Mouse (Mus musculus) frontal cortex, postnatal 14 days (tissue): ENCODE data around the gene Gpx7.
"Not testable (repeated sequence)": the region's sequence is repeated elsewhere in the genome, so short reads cannot be mapped to it uniquely, and the experiment has no call there.

Experiments used
- DNase-seq, 2 experiments: peaks; one replicate each; pipeline ENCODE4 v3.0.0; 2022; ENCODE audit warnings: low spot score in 2 of 2

The Gpx7 gene

DNA sequence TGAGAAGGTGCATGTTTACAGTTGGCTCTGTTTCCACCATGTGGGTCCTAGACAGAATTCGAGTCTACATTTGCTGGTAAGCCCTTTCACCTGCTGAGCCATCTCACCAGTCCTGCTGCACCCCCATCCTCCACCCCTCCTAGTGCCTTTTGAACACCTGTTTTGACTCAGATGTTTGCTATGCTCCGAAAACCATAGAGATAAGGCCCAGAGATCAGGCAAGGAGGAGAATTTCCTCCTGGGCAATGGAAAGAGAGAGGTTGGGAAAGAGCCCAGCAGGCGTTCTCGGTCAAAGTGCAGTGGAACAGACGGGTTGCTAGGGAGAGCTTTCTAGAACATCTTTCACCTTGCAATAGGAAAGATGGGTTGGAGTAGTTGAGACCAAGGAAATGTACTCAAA, 15.6 kb downstream of the Gpx7 start:
- no peak for DNase-seq

GRCm38 (mm10) chr4:108388741-108389140, 18.0 kb downstream of the Gpx7 start:
- DNase-seq, result no peak

- peak; percentile 21 to 29 for DNase-seq
These were observed 19.0 kb downstream of the Gpx7 start for GRCm38 (mm10) chr4:108387681-108388253.

DNA sequence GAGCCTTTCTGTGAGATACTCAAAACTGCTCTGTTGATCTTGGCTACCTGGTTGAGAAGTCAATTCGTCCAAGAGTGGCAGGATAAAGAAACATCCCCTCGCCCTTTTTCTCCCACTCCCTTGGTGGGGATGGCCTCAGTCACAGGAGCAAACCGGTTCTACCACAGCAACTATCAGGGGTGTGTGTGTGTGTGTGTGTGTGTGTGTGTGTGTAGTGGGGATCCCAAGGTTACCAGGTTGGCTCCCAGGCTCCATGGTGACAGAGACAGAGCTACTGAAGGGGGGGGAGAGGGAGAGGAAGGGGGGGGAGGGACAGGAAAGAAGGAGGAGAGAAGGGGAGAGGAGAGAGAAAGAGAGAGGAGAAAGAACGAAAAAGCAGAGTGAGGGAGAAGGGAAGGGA, 19.7 kb downstream of the Gpx7 start:
- no peak for DNase-seq

- DNase-seq, result no peak
These were observed 20.7 kb downstream of the Gpx7 start for GRCm38 (mm10) chr4:108386087-108386486.

GRCm38 (mm10) chr4:108383183-108383714, 23.5 kb downstream of the Gpx7 start, which contains the start of gene Shisal2a:
Shisal2a (minus strand) TSS chr4:108383349.
- no peak for DNase-seq

GRCm38 (mm10) chr4:108380146-108380545, 26.6 kb downstream of the Gpx7 start:
- DNase-seq, result no peak

DNA sequence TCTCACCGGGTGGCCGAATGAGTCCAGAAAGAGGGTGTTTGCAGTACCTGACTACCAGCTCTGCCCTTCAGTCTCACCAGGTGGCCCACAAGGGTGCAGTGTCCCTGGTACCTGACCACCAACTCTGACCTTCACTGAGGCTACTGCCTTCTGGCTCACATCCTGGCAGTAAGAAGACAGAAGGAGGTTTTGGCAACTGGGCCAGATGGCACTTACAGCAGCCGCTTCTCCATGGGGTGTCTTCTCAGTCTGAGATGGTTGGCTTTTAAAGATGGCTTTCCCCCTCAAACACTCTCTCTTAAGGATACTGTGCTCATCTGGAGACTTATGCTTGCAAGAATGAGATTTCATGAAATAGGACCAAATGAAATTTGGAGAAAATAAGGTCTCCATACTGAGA, 27.3 kb downstream of the Gpx7 start:
- DNase-seq, result no peak

- no peak for DNase-seq
These were observed 34.6 kb downstream of the Gpx7 start for GRCm38 (mm10) chr4:108372166-108372565.

GRCm38 (mm10) chr4:108371421-108371820, 35.3 kb downstream of the Gpx7 start:
- DNase-seq, result no peak

DNA sequence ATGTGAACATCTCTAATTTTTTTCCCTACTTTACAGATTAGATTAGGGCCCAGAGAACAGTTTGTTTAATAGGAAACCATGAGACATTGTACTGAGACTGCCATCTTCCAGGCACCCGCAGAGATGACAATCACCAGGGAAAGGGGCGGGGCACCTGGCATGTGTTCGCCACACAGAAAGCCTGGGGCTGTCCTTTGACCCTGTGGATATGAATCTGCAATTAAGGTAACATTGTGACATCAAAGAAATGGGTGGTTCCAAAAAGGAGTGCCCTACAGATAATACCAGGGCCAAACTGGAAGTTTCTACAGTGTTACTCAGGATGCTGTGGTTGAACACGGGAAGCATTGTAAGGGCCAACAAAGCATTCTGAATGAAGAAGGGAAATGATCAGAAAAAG, 36.4 kb downstream of the Gpx7 start:
- no peak for DNase-seq

DNA sequence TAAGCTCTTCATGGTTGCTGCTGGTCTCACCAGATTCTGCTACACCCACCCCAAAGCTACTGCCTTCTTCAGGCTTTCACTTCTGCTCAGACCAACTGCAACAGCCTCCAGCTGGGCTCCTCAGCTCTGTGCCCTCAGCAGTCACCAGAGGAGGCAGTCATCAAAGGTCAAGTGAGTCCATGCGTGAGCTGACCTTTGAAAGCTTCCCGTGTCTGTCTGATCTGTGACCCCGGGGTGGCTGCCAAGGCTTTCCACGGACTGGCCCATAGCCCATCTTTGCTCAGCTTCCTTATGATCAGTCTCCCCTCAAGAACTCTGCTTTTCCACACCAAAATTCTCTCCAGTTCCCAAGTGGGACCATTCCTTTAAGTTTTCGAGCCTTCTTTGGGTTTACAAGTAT, 37.5 kb downstream of the Gpx7 start:
- no peak for DNase-seq

- DNase-seq, result no peak
These were observed 42.7 kb downstream of the Gpx7 start for GRCm38 (mm10) chr4:108364111-108364476.

GRCm38 (mm10) chr4:108363355-108364110, 43.2 kb downstream of the Gpx7 start:
- no peak for DNase-seq

GRCm38 (mm10) chr4:108362321-108363261, 44.2 kb downstream of the Gpx7 start:
- no peak for DNase-seq

DNA sequence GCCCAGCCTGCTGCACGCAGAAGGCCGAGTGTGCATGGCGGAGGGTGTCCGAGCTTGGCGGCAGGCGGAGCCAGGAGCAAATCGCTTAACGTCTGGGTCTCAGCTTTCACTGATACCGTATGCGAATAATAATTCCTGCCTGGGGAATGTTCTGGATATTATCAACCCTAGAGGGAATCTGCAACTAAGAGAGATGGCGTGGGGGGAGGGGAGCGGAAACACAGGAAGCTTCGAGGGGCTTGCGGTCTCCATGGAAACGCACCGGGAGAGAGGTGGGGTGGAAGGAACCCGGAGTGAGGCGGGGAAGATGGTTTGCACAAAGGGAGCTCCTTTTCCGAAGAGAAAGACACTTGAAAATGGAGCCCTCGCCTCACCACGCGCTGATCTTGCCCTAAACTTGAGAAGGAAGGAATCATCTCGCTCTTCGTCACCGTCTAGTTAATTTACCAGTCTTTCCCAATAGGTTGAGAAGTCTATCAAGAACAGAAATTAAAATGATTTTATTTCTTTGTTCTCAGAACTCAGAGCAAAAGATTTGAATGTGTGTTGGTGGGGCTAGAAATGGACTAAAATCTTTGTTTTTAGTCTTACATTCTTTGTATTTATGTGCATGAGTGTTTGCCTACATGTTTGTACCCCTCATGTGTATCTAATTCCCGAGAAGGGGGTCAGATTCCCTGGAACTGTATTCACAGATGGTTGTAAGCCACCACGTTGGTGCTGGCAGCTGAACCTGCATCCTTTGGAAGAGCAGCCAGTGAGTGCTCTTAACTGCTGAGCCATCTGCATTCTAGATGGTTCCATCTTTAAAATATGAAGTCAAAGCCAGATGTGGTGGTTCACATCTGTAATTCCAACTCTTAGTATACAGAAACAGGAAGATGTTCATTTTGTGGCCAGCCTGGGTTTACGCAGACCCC, 46.4 kb downstream of the Gpx7 start:
- peak; percentile 65 to 73 for DNase-seq

GRCm38 (mm10) chr4:108358498-108358897, 48.3 kb downstream of the Gpx7 start:
- no peak for DNase-seq

DNA sequence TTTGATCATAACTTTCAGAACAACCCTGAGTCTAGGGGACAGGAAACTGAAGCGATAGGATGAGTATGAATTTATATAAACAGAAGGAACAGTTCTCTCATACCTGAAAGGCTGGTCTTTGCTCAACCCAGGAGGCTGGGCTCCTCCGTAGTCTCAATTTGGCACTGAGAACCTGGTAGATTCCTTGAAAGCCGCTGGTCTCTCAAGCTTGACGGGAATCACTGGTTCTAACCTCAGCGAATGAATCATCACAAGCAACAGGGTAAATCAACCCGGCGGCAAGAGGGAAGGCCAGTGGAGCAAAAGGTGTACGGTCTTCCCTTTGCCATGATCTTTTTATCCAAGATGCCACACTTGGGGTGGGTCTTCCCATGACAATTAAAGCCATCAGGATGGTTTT, 49.3 kb downstream of the Gpx7 start:
- no peak for DNase-seq

DNA sequence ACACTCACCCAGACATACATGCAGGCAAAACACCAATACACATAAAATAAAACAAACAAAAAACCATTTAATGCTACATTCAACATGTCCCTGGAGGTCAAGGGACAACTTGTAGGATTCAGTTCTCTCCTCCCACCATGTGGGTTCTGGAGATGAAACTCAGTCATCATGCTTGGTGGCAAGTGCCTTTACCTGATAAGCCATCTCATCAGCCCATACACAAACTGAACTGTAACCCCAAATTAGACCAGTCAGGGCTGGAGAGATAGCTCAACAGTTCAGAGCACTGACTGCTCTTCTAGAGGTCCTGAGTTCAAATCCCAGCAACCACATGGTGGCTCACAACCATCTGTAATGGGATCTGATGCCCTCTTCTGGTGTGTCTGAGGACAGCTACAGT, 53.2 kb downstream of the Gpx7 start:
- not testable (repeated sequence) for DNase-seq

DNA sequence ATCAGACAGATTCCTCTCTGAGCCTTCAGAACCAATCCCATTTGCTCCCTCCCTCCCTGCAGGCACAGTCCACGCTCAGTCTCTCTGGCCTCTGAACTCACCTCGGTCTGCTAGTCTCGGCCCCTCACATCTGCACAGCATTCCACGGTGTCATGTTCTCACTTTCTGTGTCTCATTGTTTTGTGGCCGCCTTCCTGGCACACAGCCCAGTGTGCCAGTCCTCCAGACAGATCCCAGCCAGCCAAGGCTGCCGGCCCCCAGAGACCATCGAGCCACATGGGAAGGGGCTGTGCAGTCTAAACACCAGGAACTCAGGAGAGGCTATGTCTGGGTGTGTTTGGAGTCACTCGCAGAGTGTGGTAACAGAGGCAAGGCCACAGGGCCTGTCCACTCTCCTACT, 55.9 kb downstream of the Gpx7 start:
- no peak for DNase-seq
